Mouse (Mus musculus) CH12.LX (cell line): ENCODE data around the gene Pmepa1. TPM values are rescaled to one million over a fixed set of nuclear protein-coding genes. Genes with fewer than 3 reads are reported as not detected.

Experiments
- DNase-seq: peaks from one replicate; pipeline ENCODE4 v3.0.0-alpha.2; 2013; ENCODE audit errors: extremely low read depth
- H3K27ac ChIP-seq: 2 replicates; pipeline ENCODE4 v1.5.1; 2012; ENCODE audit warnings: low read depth, mild to moderate bottlenecking, control low read depth, moderate library complexity; ENCODE audit not compliant: insufficient read depth
- H3K27me3 ChIP-seq: replicated peaks from 2 replicates; pipeline ENCODE3; 2012; ENCODE audit warnings: inconsistent platforms
- H3K36me3 ChIP-seq, 2 experiments: replicated peaks in 1 of 2; 2 replicates each; pipeline versions ENCODE3 to v1.6.1; 2012; ENCODE audit warnings: inconsistent platforms in 1 of 2, low read length in 1 of 2, mild to moderate bottlenecking in 1 of 2, mixed read lengths in 1 of 2, moderate library complexity in 1 of 2; ENCODE audit not compliant: control insufficient read depth in 1 of 2, insufficient read depth in 1 of 2
- H3K4me1 ChIP-seq, 2 experiments: 2 replicates each; pipeline ENCODE4 v1.6.1; 2012; ENCODE audit warnings: inconsistent platforms in 1 of 2, moderate library complexity in 1 of 2; ENCODE audit not compliant: insufficient read depth in 2 of 2, control insufficient read depth in 1 of 2
- H3K4me2 ChIP-seq: 2 replicates; pipeline ENCODE4 v1.6.1; 2012; ENCODE audit warnings: low read depth, mild to moderate bottlenecking, control low read depth; ENCODE audit not compliant: poor library complexity, insufficient read depth, severe bottlenecking
- H3K4me3 ChIP-seq, 3 experiments: fragments of 150-350 bp in 1 of 3; sonication (generic) in 1 of 3; replicated peaks in 1 of 3; 2 replicates each; pipeline versions ENCODE3 to v1.5.1; 2011 to 2012; ENCODE audit warnings: low read depth in 2 of 3, low read length in 2 of 3, mild to moderate bottlenecking in 2 of 3, moderate library complexity in 2 of 3, control low read depth in 1 of 3, improper control_type of control experiment in 1 of 3, inconsistent platforms in 1 of 3, mixed read lengths in 1 of 3; ENCODE audit not compliant: poor library complexity in 1 of 3
- H3K79me2 ChIP-seq: replicated peaks from 2 replicates; pipeline ENCODE4 v1.6.1; 2012; ENCODE audit warnings: mild to moderate bottlenecking, moderate library complexity; ENCODE audit not compliant: control insufficient read depth, poor library complexity, insufficient read depth, severe bottlenecking; ENCODE audit errors: extremely low read depth
- H3K9ac ChIP-seq: 2 replicates; pipeline ENCODE4 v1.6.1; 2012; ENCODE audit warnings: low read depth, mild to moderate bottlenecking, control low read depth, moderate library complexity; ENCODE audit not compliant: insufficient read depth
- H3K9me3 ChIP-seq: replicated peaks from 2 replicates; pipeline ENCODE3; 2012; ENCODE audit warnings: low read length, inconsistent platforms, mixed read lengths
- BHLHE40 ChIP-seq: IDR thresholded peaks from 2 replicates; pipeline ENCODE4 v1.6.1; 2011; ENCODE audit warnings: mild to moderate bottlenecking, low read depth, low read length, improper control_type of control experiment
- CHD1 ChIP-seq: IDR thresholded peaks from 2 replicates; pipeline ENCODE4 v1.6.1; 2012; ENCODE audit warnings: low read depth, low read length, improper control_type of control experiment, inconsistent platforms
- CHD2 ChIP-seq: IDR thresholded peaks from 2 replicates; pipeline ENCODE4 v1.6.1; 2011; ENCODE audit warnings: low read length, improper control_type of control experiment
- CTCF ChIP-seq, 2 experiments: IDR thresholded peaks in 1 of 2; conservative IDR thresholded peaks in 1 of 2; 2 replicates each; pipeline ENCODE4 v1.5.1; 2011 to 2012; ENCODE audit warnings: low read depth in 2 of 2, low read length in 2 of 2, improper control_type of control experiment in 1 of 2, inconsistent platforms in 1 of 2, mild to moderate bottlenecking in 1 of 2, moderate library complexity in 1 of 2
- E2F4 ChIP-seq: IDR thresholded peaks from 2 replicates; pipeline ENCODE4 v1.6.1; 2011; ENCODE audit warnings: low read depth, low read length, improper control_type of control experiment; ENCODE audit not compliant: insufficient replicate concordance
- HCFC1 ChIP-seq: IDR thresholded peaks from 2 replicates; pipeline ENCODE4 v1.6.1; 2012; ENCODE audit warnings: low read depth, mild to moderate bottlenecking, inconsistent platforms, low read length, improper control_type of control experiment
- KAT2A ChIP-seq: IDR thresholded peaks from 2 replicates; pipeline ENCODE4 v1.6.1; 2012; ENCODE audit warnings: low read length, improper control_type of control experiment, inconsistent platforms; ENCODE audit not compliant: insufficient replicate concordance
- MAZ ChIP-seq: IDR thresholded peaks from 2 replicates; pipeline ENCODE4 v1.6.1; 2012; ENCODE audit warnings: low read depth, mild to moderate bottlenecking, inconsistent platforms, low read length, improper control_type of control experiment, moderate library complexity
- MYC ChIP-seq: IDR thresholded peaks from 2 replicates; pipeline ENCODE4 v1.6.1; 2011; ENCODE audit warnings: low read depth, mild to moderate bottlenecking, improper control_type of control experiment, low read length
- PAX5 ChIP-seq: IDR thresholded peaks from 2 replicates; pipeline ENCODE4 v1.6.1; 2012; ENCODE audit warnings: low read length, inconsistent platforms, mixed read lengths
- POLR2AphosphoS2 ChIP-seq: IDR thresholded peaks from 2 replicates; pipeline ENCODE4 v1.6.1; 2011; ENCODE audit warnings: low read depth, low read length, improper control_type of control experiment
- RAD21 ChIP-seq: IDR thresholded peaks from 2 replicates; pipeline ENCODE4 v1.6.1; 2011; ENCODE audit warnings: low read depth, mild to moderate bottlenecking, low read length, improper control_type of control experiment, moderate library complexity
- SIN3A ChIP-seq: IDR thresholded peaks from 2 replicates; pipeline ENCODE4 v1.6.1; 2012; ENCODE audit warnings: low read length, improper control_type of control experiment, inconsistent platforms
- TCF12 ChIP-seq: IDR thresholded peaks from 2 replicates; pipeline ENCODE4 v1.6.1; 2014; ENCODE audit warnings: low read depth, mild to moderate bottlenecking, inconsistent platforms, low read length, improper control_type of control experiment
- UBTF ChIP-seq: IDR thresholded peaks from 2 replicates; pipeline ENCODE4 v1.6.1; 2012; ENCODE audit warnings: low read depth, mild to moderate bottlenecking, inconsistent platforms, low read length, improper control_type of control experiment, moderate library complexity
- USF1 ChIP-seq: IDR thresholded peaks from 2 replicates; pipeline ENCODE4 v1.6.1; 2014; ENCODE audit warnings: low read depth, mild to moderate bottlenecking, inconsistent platforms, low read length, improper control_type of control experiment
- ZC3H11A ChIP-seq: IDR thresholded peaks from 2 replicates; pipeline ENCODE4 v1.6.1; 2012; ENCODE audit warnings: low read depth, mild to moderate bottlenecking, inconsistent platforms, low read length, improper control_type of control experiment
- ZMIZ1 ChIP-seq: IDR thresholded peaks from 2 replicates; pipeline ENCODE4 v1.6.1; 2012; ENCODE audit warnings: low read depth, mild to moderate bottlenecking, inconsistent platforms, low read length, improper control_type of control experiment
- dilution Hi-C: fragments of 300-500 bp; cut with MboI; formaldehyde crosslinking; loops from 2 replicates; pipeline ENCODE4 v1.14.3; 2020; ENCODE audit warnings: low sequenced_read_pairs; ENCODE audit not compliant: extremely low pct_unique_long_range_greater_than_20kb, extremely low pct_ligation_motif_present
- in situ Hi-C: fragments of 300-500 bp; cut with MboI; formaldehyde crosslinking; loops from 3 replicates; pipeline ENCODE4 v1.14.3; 2019; ENCODE audit warnings: low sequenced_read_pairs, low pct_ligation_motif_present, low pct_unique_long_range_greater_than_20kb, mixed read lengths
- polyA plus RNA-seq: library from polyadenylated mRNA; unstranded; fragments of >175 nt; gene quantifications from 2 replicates; pipeline ENCODE4 v1.2.1, GENCODE M21; 2012; ENCODE audit warnings: low read depth; ENCODE audit not compliant: insufficient read length
- total RNA-seq, 2 experiments: library from RNA; depleted of rRNA; stranded (reverse); fragments of 300-350 nt in 1 of 2; fragments of >200 nt in 1 of 2; gene quantifications; 2 replicates each; pipeline ENCODE4 v1.2.3; 2012 to 2014

The Pmepa1 gene
- total and polyA plus RNA-seq, 3 experiments = 1.6 to 11.8 (median 9.9) TPM

GRCm38 (mm10) chr2:173217246-173217645 lies 59.1 kb downstream of the Pmepa1 start:
- no peak for TF ChIP-seq POLR2AphosphoS2
- TF ChIP-seq UBTF = no peak
- TF ChIP-seq KAT2A = no peak
- no peak for TF ChIP-seq MYC
- no peak for TF ChIP-seq CHD2
- no peak for TF ChIP-seq ZMIZ1
- no peak for TF ChIP-seq HCFC1
- TF ChIP-seq E2F4 = no peak
- no peak for TF ChIP-seq TCF12
- no peak for TF ChIP-seq USF1
- no peak for TF ChIP-seq PAX5
- TF ChIP-seq RAD21 = no peak
- TF ChIP-seq BHLHE40 = no peak
- TF ChIP-seq MAZ = no peak
- Histone ChIP-seq H3K27me3 (no peaks in the 10 kb centered on the region), H3K9me3 (no peaks in the 10 kb centered on the region), H3K36me3 (peaks cover 12 to 13% of the 10 kb centered on the region in 2 experiments), H3K4me1 (peaks cover 13 to 28% of the 10 kb centered on the region in 2 experiments), H3K4me3 (no peak overlapping the region), H3K79me2 (no peaks in the 10 kb centered on the region), H3K9ac (no peak overlapping the region), H3K27ac (no peak overlapping the region), H3K4me2 (0 out of 2 replicates have a peak overlapping the region, but pooled peaks have one; percentile 93)
- in situ Hi-C loops = no loop called here
- dilution Hi-C loops = no loop called here
- no peak for DNase-seq

- H3K4me3 ChIP-seq = no peak overlapping the region
- no peak for DNase-seq
- H3K4me2 ChIP-seq = no peak overlapping the region
- in situ Hi-C loops = no loop called here
- H3K79me2 ChIP-seq = no peaks in the 10 kb centered on the region
- no peaks in the 10 kb centered on the region for H3K9me3 ChIP-seq
- dilution Hi-C loops = no loop called here
- H3K36me3 ChIP-seq = peaks cover 12 to 15% of the 10 kb centered on the region in 2 experiments
- TF ChIP-seq BHLHE40 (no peak), MYC (no peak), PAX5 (no peak), SIN3A (no peak), CHD1 (no peak), CTCF (conservative IDR thresholded peaks at IDR 0.05 in 1 of 2, IDR thresholded peaks at IDR 0.05 in 1 of 2; ENCODE audit: low read depth in 2 of 2, low read length in 2 of 2) (no peak), ZC3H11A (no peak)
- no peaks in the 10 kb centered on the region for H3K27me3 ChIP-seq
- H3K27ac ChIP-seq = no peak overlapping the region
- H3K9ac ChIP-seq = no peak overlapping the region
- H3K4me1 ChIP-seq = peaks cover 13 to 28% of the 10 kb centered on the region in 2 experiments
Observed at GRCm38 (mm10) chr2:173216840-173217239, 59.5 kb downstream of the Pmepa1 start.
